Mouse (Mus musculus) midbrain, postnatal 0 days (tissue): Measurements from ENCODE around the gene Arfip1. TPM values are rescaled to one million over a fixed set of nuclear protein-coding genes. Genes with fewer than 3 reads are reported as not detected.

Experiments used
- ATAC-seq: fragments of 200-750 bp; cut with Nextera tagmentation; 2 replicates; pipeline ENCODE4 v1.8.0; 2017; ENCODE audit warnings: moderate number of reproducible peaks, mild to moderate bottlenecking, moderate TSS enrichment, moderate library complexity; ENCODE audit not compliant: low FRiP score
- DNase-seq: peaks from one replicate; pipeline ENCODE4 v3.0.0-alpha.2; 2015; ENCODE audit warnings: low spot score
- H3K27ac ChIP-seq: fragments of 300-500 bp; sonication (generic); 2 replicates; pipeline ENCODE4 v1.5.1; 2014; ENCODE audit warnings: low read depth, mild to moderate bottlenecking, low read length, mixed read lengths
- H3K27me3 ChIP-seq: fragments of 300-500 bp; sonication (generic); 2 replicates; pipeline ENCODE4 v1.6.1; 2014; ENCODE audit warnings: low read length, control low read depth, mixed read lengths; ENCODE audit not compliant: insufficient read depth
- H3K36me3 ChIP-seq: fragments of 300-500 bp; sonication (generic); 2 replicates; pipeline ENCODE4 v1.6.1; 2014; ENCODE audit warnings: low read length, control low read depth, mixed read lengths; ENCODE audit not compliant: insufficient read depth
- H3K4me1 ChIP-seq: fragments of 300-500 bp; sonication (generic); 2 replicates; pipeline ENCODE4 v1.6.1; 2014; ENCODE audit warnings: mild to moderate bottlenecking, control low read depth, antibody characterized with exemption, low read length, mixed read lengths; ENCODE audit not compliant: insufficient read depth
- H3K4me2 ChIP-seq: fragments of 300-500 bp; sonication (generic); 2 replicates; pipeline ENCODE4 v1.6.1; 2014; ENCODE audit warnings: low read depth, mild to moderate bottlenecking, low read length, mixed read lengths; ENCODE audit not compliant: poor library complexity, severe bottlenecking
- H3K4me3 ChIP-seq: fragments of 300-500 bp; sonication (generic); 2 replicates; pipeline ENCODE4 v1.5.1; 2014; ENCODE audit warnings: low read depth, mild to moderate bottlenecking, low read length, moderate library complexity
- H3K9ac ChIP-seq: fragments of 300-500 bp; sonication (generic); replicated peaks from 2 replicates; pipeline ENCODE4 v1.6.1; 2014; ENCODE audit warnings: mild to moderate bottlenecking, low read length, moderate library complexity, mixed read lengths; ENCODE audit not compliant: poor library complexity, severe bottlenecking
- H3K9me3 ChIP-seq: fragments of 300-500 bp; sonication (generic); 2 replicates; pipeline ENCODE4 v1.6.1; 2016; ENCODE audit warnings: low read length, control low read depth
- CTCF ChIP-seq: IDR thresholded peaks from 2 replicates; pipeline ENCODE4 v1.5.1; 2016; ENCODE audit warnings: antibody characterized with exemption, mild to moderate bottlenecking
- WGBS: fragments of 180-500 bp; shearing (Covaris S2); extraction: QIAGEN DNeasy Blood & Tissue Kit; methylation state at CpG from one replicate; pipeline ENCODE4 v1.1.7; 2014; 5-methylcytosine and 5-hydroxymethylcytosine counted together
- polyA plus RNA-seq: library from polyadenylated mRNA; unstranded; fragments of >200 nt; fragmentation: Nextera tagmentation; extraction: Ambion mirVana; gene quantifications from 2 replicates; pipeline ENCODE4 v1.2.1, GENCODE M21; 2015
- total RNA-seq: library from RNA; depleted of rRNA; stranded (reverse); fragments of >200 nt; gene quantifications from 2 replicates; pipeline ENCODE4 v1.2.3, GENCODE M21; 2014

Gene Arfip1
- total and polyA plus RNA-seq, 2 experiments from 2014 or later, result 20.2 to 21.2 TPM

- no peak for ATAC-seq
- Histone ChIP-seq H3K4me2 (no peak overlapping the region), H3K27me3 (no peaks in the 10 kb centered on the region), H3K4me3 (no peak overlapping the region), H3K36me3 (no peaks in the 10 kb centered on the region), H3K4me1 (0 out of 2 replicates have a peak, but pooled peaks cover 5% of the 10 kb centered on the region), H3K27ac (no peak overlapping the region), H3K9me3 (no peaks in the 10 kb centered on the region), H3K9ac (no peak overlapping the region)
- no peak for DNase-seq
- WGBS, result 91% methylated on average over 4 of the region's 4 CpGs
- no peak for TF ChIP-seq CTCF
Observed at GRCm38 (mm10) chr3:84471146-84471545, 111.3 kb downstream of the Arfip1 start.

GRCm38 (mm10) chr3:84468111-84468453 is 114.3 kb downstream of the Arfip1 start:
- no peak for ATAC-seq
- no peak for TF ChIP-seq CTCF
- no peak overlapping the region for H3K4me3 ChIP-seq
- no peaks in the 10 kb centered on the region for H3K27me3 ChIP-seq
- 32% methylated on average over 4 of the region's 4 CpGs for WGBS
- H3K27ac ChIP-seq, result no peak overlapping the region
- no peak overlapping the region for H3K9ac ChIP-seq
- no peak for DNase-seq
- no peaks in the 10 kb centered on the region for H3K9me3 ChIP-seq
- H3K4me1 ChIP-seq, result 0 out of 2 replicates have a peak, but pooled peaks cover 5% of the 10 kb centered on the region
- H3K36me3 ChIP-seq, result no peaks in the 10 kb centered on the region
- no peak overlapping the region for H3K4me2 ChIP-seq

GRCm38 (mm10) chr3:84467419-84468110 is 114.9 kb downstream of the Arfip1 start:
- TF ChIP-seq CTCF, result no peak
- no peak overlapping the region for H3K4me3 ChIP-seq
- DNase-seq, result no peak
- 0 out of 2 replicates have a peak, but pooled peaks cover under 1% of the 10 kb centered on the region for H3K4me1 ChIP-seq
- H3K27me3 ChIP-seq, result no peaks in the 10 kb centered on the region
- ATAC-seq, result no peak
- no peaks in the 10 kb centered on the region for H3K36me3 ChIP-seq
- H3K4me2 ChIP-seq, result no peak overlapping the region
- H3K27ac ChIP-seq, result no peak overlapping the region
- WGBS, result 53% methylated on average over 10 of the region's 10 CpGs
- no peaks in the 10 kb centered on the region for H3K9me3 ChIP-seq
- no peak overlapping the region for H3K9ac ChIP-seq

- Histone ChIP-seq H3K4me1 (no peaks in the 10 kb centered on the region), H3K4me3 (no peak overlapping the region), H3K9ac (no peak overlapping the region), H3K27ac (no peak overlapping the region), H3K4me2 (no peak overlapping the region), H3K9me3 (no peaks in the 10 kb centered on the region), H3K36me3 (no peaks in the 10 kb centered on the region), H3K27me3 (no peaks in the 10 kb centered on the region)
- no peak for TF ChIP-seq CTCF
- ATAC-seq (no peak), DNase-seq (no peak)
- WGBS, result 80% methylated on average over 6 of the region's 6 CpGs
Observed at GRCm38 (mm10) chr3:84465822-84466500, 116.5 kb downstream of the Arfip1 start.

GRCm38 (mm10) chr3:84461687-84462086 is 120.7 kb downstream of the Arfip1 start:
- no peaks in the 10 kb centered on the region for H3K9me3 ChIP-seq
- H3K4me3 ChIP-seq, result no peak overlapping the region
- no peaks in the 10 kb centered on the region for H3K27me3 ChIP-seq
- 43% methylated on average over 4 of the region's 4 CpGs for WGBS
- H3K9ac ChIP-seq, result no peak overlapping the region
- H3K27ac ChIP-seq, result no peak overlapping the region
- TF ChIP-seq CTCF, result no peak
- H3K4me1 ChIP-seq, result no peaks in the 10 kb centered on the region
- H3K36me3 ChIP-seq, result no peaks in the 10 kb centered on the region
- ATAC-seq (no peak), DNase-seq (no peak)
- H3K4me2 ChIP-seq, result no peak overlapping the region

GRCm38 (mm10) chr3:84460952-84461351 is 121.5 kb downstream of the Arfip1 start:
- H3K27ac ChIP-seq, result no peak overlapping the region
- H3K27me3 ChIP-seq, result no peaks in the 10 kb centered on the region
- no peak for DNase-seq
- no peak overlapping the region for H3K4me3 ChIP-seq
- ATAC-seq, result no peak
- TF ChIP-seq CTCF, result no peak
- H3K4me1 ChIP-seq, result no peaks in the 10 kb centered on the region
- H3K9ac ChIP-seq, result no peak overlapping the region
- no peak overlapping the region for H3K4me2 ChIP-seq
- WGBS, result 38% methylated on average over 12 of the region's 12 CpGs
- H3K36me3 ChIP-seq, result no peaks in the 10 kb centered on the region
- no peaks in the 10 kb centered on the region for H3K9me3 ChIP-seq
